Comparison of ENCODE assay signal across 22 mouse cellular contexts in the genomic region with DNA sequence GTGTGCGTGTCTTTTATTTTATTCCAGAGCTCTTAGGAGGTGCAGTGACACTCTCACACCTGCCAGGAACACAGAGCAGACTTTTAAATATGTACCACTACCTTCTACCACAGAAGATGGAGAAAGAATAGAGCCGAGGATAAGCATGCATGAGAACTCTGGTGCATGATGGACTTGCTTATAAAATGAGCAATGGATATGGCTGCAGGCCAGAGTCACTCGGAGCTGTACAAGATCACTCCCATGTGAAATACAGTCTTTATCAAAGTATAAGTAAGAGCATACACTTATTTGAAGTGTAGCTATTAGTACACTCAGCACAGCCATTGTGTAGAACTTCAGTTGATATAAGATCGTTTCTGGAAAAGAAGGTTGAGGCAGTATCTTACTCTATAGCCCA.
"Had no signal": no experiment of that assay in that cellular context is flagged by ENCODE, and none has a peak within 500 bp of the region (broad histone marks: within the 10 kb centered on the region; RNA-seq: fewer than 3 reads in every experiment).

No protein-coding gene starts in this region.

- H3K4me3 ChIP-seq: embryonic facial prominence, embryonic 10.5 days; embryonic facial prominence, embryonic 12.5 days; embryonic facial prominence, embryonic 13.5 days; embryonic facial prominence, embryonic 15.5 days; erythroblast, embryonic 14.5 days; forebrain, embryonic 10.5 days; forebrain, embryonic 12.5 days; forebrain, embryonic 13.5 days; forebrain, embryonic 15.5 days; gastrocnemius, adult 2 months; heart, adult 2 months had no signal

- H3K4me1 ChIP-seq: forebrain, embryonic 12.5 days; forebrain, embryonic 13.5 days; forebrain, embryonic 15.5 days had no signal

- H3K9me3 ChIP-seq: embryonic facial prominence, embryonic 10.5 days; embryonic facial prominence, embryonic 12.5 days; embryonic facial prominence, embryonic 13.5 days; embryonic facial prominence, embryonic 15.5 days; forebrain, embryonic 12.5 days; forebrain, embryonic 13.5 days; forebrain, embryonic 15.5 days had no signal

- H3K27me3 ChIP-seq: embryonic facial prominence, embryonic 12.5 days; embryonic facial prominence, embryonic 13.5 days; embryonic facial prominence, embryonic 15.5 days; forebrain, embryonic 12.5 days; forebrain, embryonic 13.5 days; forebrain, embryonic 15.5 days had no signal

- DNase-seq: cerebellum, postnatal 10 days; cerebellum, postnatal 14 days; cerebellum, postnatal 25 days; cerebellum, postnatal 36 days; embryo, embryonic 11 days; forebrain, postnatal 0 days; gastrocnemius, adult 2 months; gastrocnemius, postnatal 10 days; gastrocnemius, postnatal 14 days; gastrocnemius, postnatal 25 days; gastrocnemius, postnatal 36 days; heart, adult 18-20 months; heart, adult 2 months had no signal

- H3K9ac ChIP-seq: embryonic facial prominence, embryonic 12.5 days; embryonic facial prominence, embryonic 13.5 days; embryonic facial prominence, embryonic 15.5 days; forebrain, embryonic 12.5 days; forebrain, embryonic 13.5 days; forebrain, embryonic 15.5 days; forebrain, postnatal 0 days had no signal

- H3K36me3 ChIP-seq: embryonic facial prominence, embryonic 10.5 days; embryonic facial prominence, embryonic 12.5 days; embryonic facial prominence, embryonic 13.5 days; embryonic facial prominence, embryonic 15.5 days; forebrain, embryonic 10.5 days; forebrain, embryonic 12.5 days; forebrain, embryonic 15.5 days had no signal

- H3K27ac ChIP-seq: embryonic facial prominence, embryonic 10.5 days; embryonic facial prominence, embryonic 12.5 days; embryonic facial prominence, embryonic 13.5 days; embryonic facial prominence, embryonic 15.5 days; forebrain, embryonic 10.5 days; forebrain, embryonic 12.5 days; forebrain, embryonic 13.5 days; forebrain, embryonic 15.5 days; gastrocnemius, adult 2 months; heart, adult 2 months had no signal
